Mouse (Mus musculus): ENCODE measurements at regions not wholly inside any gene's neighbourhood (a gene's known extent, or its start where the extent isn't known, plus 50 kb on each side); places are given as distances from the start of the nearest gene placed in this dataset.

DNA sequence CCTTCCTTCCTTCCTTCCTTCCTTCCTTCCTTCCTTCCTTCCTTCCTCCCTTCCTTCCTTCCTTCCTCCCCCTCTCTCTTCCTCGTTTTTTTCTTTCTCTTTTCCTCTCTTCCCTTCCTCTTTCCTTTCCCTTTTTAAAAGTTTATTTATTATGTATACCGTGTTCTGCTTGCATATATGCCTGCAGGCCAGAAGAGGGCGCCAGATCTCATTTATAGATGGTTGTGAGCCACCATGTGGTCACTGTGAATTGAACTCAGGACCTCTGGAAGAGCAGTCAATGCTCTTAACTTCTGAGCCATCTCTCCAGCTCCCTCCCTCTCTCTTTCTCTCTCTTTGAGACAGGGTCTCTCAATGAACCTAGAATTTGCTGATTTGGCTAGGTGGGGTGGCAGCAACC is 157.2 kb upstream of the Mphosph6 start:
- ATAC-seq (replicated peaks; ENCODE audit: low FRiP score), result no peak
- no peaks in the 10 kb centered on the region for H3K36me3 ChIP-seq
- H3K9ac ChIP-seq, result no peak overlapping the region
- H3K9me3 ChIP-seq (replicated peaks), result no peaks in the 10 kb centered on the region
- H3K4me3 ChIP-seq (replicated peaks), result no peak overlapping the region
- no peaks in the 10 kb centered on the region for H3K4me1 ChIP-seq
- 0 out of 2 replicates have a peak, but pooled peaks cover 3% of the 10 kb centered on the region for H3K27me3 ChIP-seq
- no peak overlapping the region for H3K4me2 ChIP-seq
- no peak overlapping the region for H3K27ac ChIP-seq
- WGBS, result 43% methylated on average over 3 of the region's 3 CpGs

DNA sequence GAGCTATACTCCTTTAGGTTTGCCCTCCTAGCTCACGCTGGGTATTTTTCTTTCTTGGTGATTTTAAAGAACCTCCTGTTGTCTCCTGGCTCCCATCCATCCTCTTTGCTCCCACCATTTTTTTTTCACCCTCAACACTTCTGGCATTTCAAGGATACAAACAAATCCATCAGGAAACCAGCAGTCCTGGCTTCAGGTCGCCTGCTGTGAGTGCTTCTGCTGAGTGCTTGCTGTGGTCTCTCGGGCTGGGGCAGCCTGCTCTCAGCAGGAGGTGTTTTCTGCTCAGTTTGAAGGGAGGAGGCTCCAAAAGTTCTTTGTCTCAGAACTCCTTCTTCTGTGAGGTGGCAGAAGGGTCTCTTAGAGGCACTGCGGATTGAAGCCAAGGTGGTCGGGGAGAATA is 149.9 kb upstream of the Mphosph6 start:
- no peaks in the 10 kb centered on the region for H3K36me3 ChIP-seq
- 43% methylated on average over 5 of the region's 5 CpGs for WGBS
- H3K9me3 ChIP-seq (replicated peaks), result no peaks in the 10 kb centered on the region
- no peak overlapping the region for H3K9ac ChIP-seq
- H3K4me1 ChIP-seq, result no peaks in the 10 kb centered on the region
- H3K4me3 ChIP-seq (replicated peaks), result no peak overlapping the region
- H3K27ac ChIP-seq, result no peak overlapping the region
- H3K4me2 ChIP-seq, result no peak overlapping the region
- ATAC-seq (replicated peaks; ENCODE audit: low FRiP score), result no peak
- 0 out of 2 replicates have a peak, but pooled peaks cover 3% of the 10 kb centered on the region for H3K27me3 ChIP-seq

DNA sequence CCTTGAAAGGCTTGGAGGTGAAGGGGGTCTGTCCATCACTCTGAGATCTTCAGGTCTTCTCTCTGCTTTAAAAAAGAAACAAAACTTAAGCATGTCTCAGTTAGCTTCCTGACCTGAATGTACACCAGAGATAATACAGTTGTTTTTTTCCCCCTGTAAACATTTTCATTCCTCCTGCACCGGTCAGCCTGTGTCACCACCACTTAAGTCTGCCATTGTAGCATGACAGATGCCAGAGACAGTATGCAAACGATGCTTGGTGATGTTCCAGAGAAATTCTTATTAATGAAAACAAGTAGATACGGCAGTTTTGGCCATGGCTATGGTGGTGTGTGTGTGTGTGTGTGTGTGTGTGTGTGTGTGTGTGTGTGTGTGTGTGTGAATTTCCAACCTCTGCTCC is 144.8 kb upstream of the Mphosph6 start:
- no peak overlapping the region for H3K9ac ChIP-seq
- no peak overlapping the region for H3K4me3 ChIP-seq (replicated peaks)
- H3K27me3 ChIP-seq, result no peaks in the 10 kb centered on the region
- H3K36me3 ChIP-seq, result no peaks in the 10 kb centered on the region
- WGBS, result 73% methylated on average over 3 of the region's 3 CpGs
- no peak overlapping the region for H3K27ac ChIP-seq
- no peaks in the 10 kb centered on the region for H3K9me3 ChIP-seq (replicated peaks)
- ATAC-seq (replicated peaks; ENCODE audit: low FRiP score), result no peak
- H3K4me1 ChIP-seq, result no peaks in the 10 kb centered on the region
- no peak overlapping the region for H3K4me2 ChIP-seq

DNA sequence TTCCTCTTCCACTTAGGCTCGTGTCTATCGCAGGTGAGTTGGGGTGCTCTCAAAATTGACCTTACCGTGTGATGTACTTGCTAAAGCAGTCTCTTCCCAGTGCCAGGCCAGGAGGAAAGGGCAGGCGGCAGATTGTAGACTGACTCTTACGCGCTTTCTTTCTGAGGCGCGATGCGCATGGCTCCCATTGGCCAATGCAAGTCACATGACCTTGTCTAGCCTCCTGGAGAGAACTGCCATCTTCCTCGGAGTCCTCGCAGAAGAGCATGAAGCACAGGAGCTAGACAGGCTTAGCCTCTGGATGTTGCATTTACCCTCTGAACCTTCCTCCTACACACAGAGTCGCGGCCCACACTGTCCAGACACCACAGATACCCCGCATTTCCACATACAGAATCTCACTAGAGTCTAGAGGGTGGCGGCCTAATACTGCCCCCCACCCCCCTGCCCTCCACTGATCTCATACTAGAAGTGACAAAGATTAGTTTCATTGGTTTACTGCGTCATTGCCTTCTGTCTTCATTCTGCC is 132.9 kb upstream of the Mphosph6 start:
- Histone ChIP-seq H3K9ac (no peak overlapping the region), H3K4me2 (no peak overlapping the region), H3K4me3 (replicated peaks) (no peak overlapping the region), H3K4me1 (no peaks in the 10 kb centered on the region), H3K36me3 (no peaks in the 10 kb centered on the region), H3K9me3 (replicated peaks) (no peaks in the 10 kb centered on the region), H3K27ac (no peak overlapping the region), H3K27me3 (peaks cover 3% of the 10 kb centered on the region; the same call in 1 of the 2 replicates)
- 93% methylated on average over 16 of the region's 16 CpGs for WGBS
- no peak for ATAC-seq (replicated peaks; ENCODE audit: low FRiP score)

DNA sequence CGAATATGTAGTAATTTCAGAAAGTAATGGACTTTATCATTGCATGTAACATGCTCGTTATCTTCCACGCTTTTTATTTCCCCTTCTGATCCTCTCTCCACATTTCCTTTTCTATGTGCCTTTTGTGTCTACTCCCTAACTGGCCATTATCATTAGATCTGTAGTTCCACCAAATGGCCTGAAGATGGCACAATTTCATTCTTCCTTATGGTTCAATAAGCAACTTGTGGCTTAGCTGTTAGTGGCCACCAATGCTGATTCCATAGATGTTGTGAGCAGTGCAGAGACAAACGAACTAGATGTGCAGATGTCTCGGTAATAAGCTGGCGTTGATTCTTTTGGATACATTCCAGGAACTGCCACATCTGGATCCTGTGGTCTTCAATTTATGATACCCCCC is 128.9 kb upstream of the Mphosph6 start:
- H3K4me3 ChIP-seq (replicated peaks), result no peak overlapping the region
- H3K4me1 ChIP-seq, result no peaks in the 10 kb centered on the region
- peaks cover 3% of the 10 kb centered on the region; the same call in 1 of the 2 replicates for H3K27me3 ChIP-seq
- H3K9me3 ChIP-seq (replicated peaks), result no peaks in the 10 kb centered on the region
- no peak overlapping the region for H3K4me2 ChIP-seq
- H3K27ac ChIP-seq, result no peak overlapping the region
- WGBS, result 64% methylated on average over 6 of the region's 6 CpGs
- no peak for ATAC-seq (replicated peaks; ENCODE audit: low FRiP score)
- no peaks in the 10 kb centered on the region for H3K36me3 ChIP-seq
- no peak overlapping the region for H3K9ac ChIP-seq

DNA sequence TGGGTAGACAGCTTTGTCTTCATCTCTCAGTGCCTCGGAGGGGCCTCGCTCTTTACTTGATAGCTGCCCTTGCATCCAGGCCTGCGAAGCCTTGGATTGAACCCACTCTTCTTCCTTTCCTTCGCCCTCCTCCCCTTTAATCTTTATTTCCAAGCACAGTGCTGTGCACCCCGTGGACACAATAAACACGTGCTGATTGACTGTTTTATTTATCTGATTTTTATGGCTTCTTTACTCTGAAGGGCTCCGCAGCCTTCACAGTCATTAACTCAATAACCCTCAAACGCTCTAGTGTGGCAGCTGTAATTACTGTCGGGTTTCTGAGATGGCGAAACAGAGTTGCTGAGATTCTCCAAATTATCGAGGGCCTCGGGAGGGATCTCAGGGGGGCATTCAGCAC is 127.9 kb upstream of the Mphosph6 start:
- H3K9ac ChIP-seq, result no peak overlapping the region
- no peak overlapping the region for H3K27ac ChIP-seq
- no peak overlapping the region for H3K4me2 ChIP-seq
- H3K27me3 ChIP-seq, result peaks cover 3% of the 10 kb centered on the region; the same call in 1 of the 2 replicates
- no peaks in the 10 kb centered on the region for H3K36me3 ChIP-seq
- no peak for ATAC-seq (replicated peaks; ENCODE audit: low FRiP score)
- WGBS, result 23% methylated on average over 12 of the region's 12 CpGs
- no peak overlapping the region for H3K4me3 ChIP-seq (replicated peaks)
- H3K9me3 ChIP-seq (replicated peaks), result no peaks in the 10 kb centered on the region
- H3K4me1 ChIP-seq, result no peaks in the 10 kb centered on the region

DNA sequence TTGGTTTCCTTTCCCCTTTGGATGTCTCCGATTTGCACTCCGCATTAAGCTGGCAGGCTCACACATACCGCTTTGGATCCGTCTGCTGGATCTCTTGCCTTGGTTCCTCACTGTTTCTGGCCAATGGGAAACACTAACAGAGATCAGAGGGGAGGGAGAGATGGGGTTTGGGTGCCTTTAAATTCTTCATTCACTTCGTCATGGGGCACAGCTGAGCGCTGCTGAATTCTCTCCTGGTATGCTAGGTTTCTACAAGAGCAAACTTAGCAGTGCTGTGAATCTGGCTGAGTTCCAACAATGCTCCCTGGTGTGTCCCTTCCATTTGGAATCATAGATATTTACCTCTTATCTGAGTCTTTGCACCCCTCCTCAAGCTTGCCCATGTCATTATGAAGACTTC is 121.6 kb upstream of the Mphosph6 start:
- ATAC-seq (replicated peaks; ENCODE audit: low FRiP score), result no peak
- no peaks in the 10 kb centered on the region for H3K9me3 ChIP-seq (replicated peaks)
- H3K36me3 ChIP-seq, result no peaks in the 10 kb centered on the region
- 82% methylated on average over 6 of the region's 6 CpGs for WGBS
- H3K9ac ChIP-seq, result no peak overlapping the region
- H3K4me1 ChIP-seq, result no peaks in the 10 kb centered on the region
- no peak overlapping the region for H3K4me2 ChIP-seq
- H3K4me3 ChIP-seq (replicated peaks), result no peak overlapping the region
- H3K27me3 ChIP-seq, result no peaks in the 10 kb centered on the region
- H3K27ac ChIP-seq, result no peak overlapping the region

DNA sequence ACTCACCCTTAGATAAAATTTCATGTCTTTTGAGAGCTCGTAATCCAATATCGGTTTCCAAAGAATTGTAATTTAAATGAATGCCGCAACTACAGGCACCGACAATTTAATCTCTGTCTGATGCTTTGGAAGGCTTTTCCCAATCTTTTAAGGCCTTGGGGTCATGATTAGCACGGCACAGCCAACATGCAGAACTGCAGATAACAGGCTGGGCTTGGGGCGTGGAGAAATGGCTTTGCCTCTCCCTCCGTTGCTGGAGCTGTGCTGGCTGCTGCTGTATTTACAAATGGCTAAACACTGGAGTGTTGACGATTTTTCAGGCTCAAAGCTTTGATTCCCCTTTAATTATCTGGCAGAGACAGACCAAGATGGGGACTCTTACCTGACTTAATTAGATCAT is 101.3 kb upstream of the Mphosph6 start:
- Histone ChIP-seq H3K27ac (no peak overlapping the region), H3K9ac (no peak overlapping the region), H3K4me2 (no peak overlapping the region), H3K9me3 (replicated peaks) (no peaks in the 10 kb centered on the region), H3K36me3 (no peaks in the 10 kb centered on the region), H3K4me1 (no peaks in the 10 kb centered on the region), H3K4me3 (replicated peaks) (no peak overlapping the region), H3K27me3 (no peaks in the 10 kb centered on the region)
- 73% methylated on average over 8 of the region's 8 CpGs for WGBS
- no peak for ATAC-seq (replicated peaks; ENCODE audit: low FRiP score)

DNA sequence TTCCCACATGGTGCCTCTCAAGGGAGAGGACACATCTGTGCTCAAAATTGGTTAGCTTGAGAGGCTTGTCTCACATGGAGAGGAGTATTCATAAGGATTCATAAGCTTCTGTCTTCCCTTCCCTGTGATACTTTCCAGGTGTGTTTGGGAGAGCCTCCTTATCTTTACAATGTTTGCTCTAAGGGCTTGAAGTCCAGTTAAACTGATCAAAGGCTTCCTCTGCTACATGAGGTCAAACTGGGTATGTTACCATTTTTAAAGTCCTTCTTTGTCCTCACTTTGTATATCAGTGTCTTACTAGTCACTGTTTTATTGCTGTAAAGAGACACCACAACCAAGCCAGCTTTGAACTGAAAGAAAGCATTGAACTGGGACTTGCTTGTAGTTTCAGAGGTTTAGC is 98.1 kb upstream of the Mphosph6 start:
- H3K27me3 ChIP-seq, result no peaks in the 10 kb centered on the region

DNA sequence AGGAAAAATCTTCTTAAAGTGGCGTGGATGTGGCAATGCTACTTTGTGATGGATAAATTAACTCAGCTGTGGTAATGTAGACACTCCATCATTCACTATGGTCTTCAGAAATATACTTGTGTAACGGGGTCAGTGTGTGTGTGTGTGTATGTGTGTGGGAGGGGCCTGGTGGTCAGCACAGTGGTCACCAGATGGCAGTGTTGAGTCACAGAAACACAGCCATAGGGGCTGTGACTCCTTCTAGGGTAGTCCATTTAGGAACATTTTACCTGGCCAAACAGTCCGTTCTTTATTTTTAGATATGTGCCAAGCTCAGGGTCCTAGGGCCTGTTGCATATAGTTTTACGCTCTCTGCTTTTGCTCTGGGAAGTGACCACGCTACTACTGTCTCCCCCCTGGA is 96.3 kb upstream of the Mphosph6 start:
- H3K27me3 ChIP-seq, result no peaks in the 10 kb centered on the region
- ATAC-seq (replicated peaks; ENCODE audit: low FRiP score), result no peak
- 76% methylated on average over 5 of the region's 5 CpGs for WGBS

More for the DNA sequence above, 98.1 kb upstream of the Mphosph6 start:
- no peaks in the 10 kb centered on the region for H3K9me3 ChIP-seq (replicated peaks)
- no peaks in the 10 kb centered on the region for H3K36me3 ChIP-seq
- no peak overlapping the region for H3K4me2 ChIP-seq
- H3K9ac ChIP-seq, result no peak overlapping the region
- H3K4me3 ChIP-seq (replicated peaks), result no peak overlapping the region
- no peaks in the 10 kb centered on the region for H3K4me1 ChIP-seq
- no peak for ATAC-seq (replicated peaks; ENCODE audit: low FRiP score)
- no peak overlapping the region for H3K27ac ChIP-seq

DNA sequence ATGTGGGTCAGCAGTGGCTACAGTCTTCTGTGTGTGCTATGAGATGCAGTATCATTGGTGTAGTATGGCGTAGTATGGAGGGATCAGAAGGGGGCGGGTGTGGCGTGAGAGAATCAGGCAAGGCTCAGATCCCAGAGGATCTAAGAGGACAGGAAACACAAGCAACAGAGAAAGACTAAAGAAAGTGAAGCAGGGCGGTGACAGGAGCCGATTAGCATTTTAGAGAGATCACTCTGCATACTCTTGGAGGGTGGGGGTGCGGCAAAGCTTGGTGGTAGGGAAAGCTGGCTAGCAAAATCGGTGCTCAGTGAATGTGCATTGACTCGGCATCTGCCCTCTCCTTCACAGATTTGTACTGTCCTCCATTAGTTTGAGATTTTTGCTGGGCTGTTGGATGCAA is 93.1 kb upstream of the Mphosph6 start:
- Histone ChIP-seq H3K4me3 (replicated peaks) (no peak overlapping the region), H3K4me2 (no peak overlapping the region), H3K36me3 (no peaks in the 10 kb centered on the region), H3K9me3 (replicated peaks) (no peaks in the 10 kb centered on the region), H3K9ac (no peak overlapping the region), H3K27ac (no peak overlapping the region), H3K4me1 (no peaks in the 10 kb centered on the region), H3K27me3 (no peaks in the 10 kb centered on the region)
- ATAC-seq (replicated peaks; ENCODE audit: low FRiP score), result no peak
- 48% methylated on average over 8 of the region's 8 CpGs for WGBS

More for the DNA sequence above, 96.3 kb upstream of the Mphosph6 start:
- Histone ChIP-seq H3K9me3 (replicated peaks) (no peaks in the 10 kb centered on the region), H3K27ac (no peak overlapping the region), H3K4me2 (no peak overlapping the region), H3K4me1 (no peaks in the 10 kb centered on the region), H3K4me3 (replicated peaks) (no peak overlapping the region), H3K36me3 (no peaks in the 10 kb centered on the region), H3K9ac (no peak overlapping the region)

DNA sequence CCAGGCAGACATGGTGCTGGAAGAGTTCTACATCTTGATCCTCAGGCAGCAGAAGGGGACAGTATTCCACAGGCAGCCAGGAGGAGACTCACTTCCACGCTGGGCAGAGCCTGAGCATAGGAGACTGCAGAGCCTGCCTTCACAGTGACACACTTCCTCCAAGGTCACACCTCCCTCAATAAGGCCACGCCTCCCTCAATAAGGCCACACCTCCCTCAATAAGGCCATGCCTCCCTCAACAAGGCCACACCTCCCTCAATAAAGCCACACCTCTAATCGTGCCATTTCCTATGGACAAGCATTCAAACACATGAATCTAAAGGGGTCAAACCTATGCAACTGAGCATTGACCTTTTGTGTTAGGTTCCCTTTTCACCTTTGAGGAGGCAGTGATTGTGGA is 88.5 kb upstream of the Mphosph6 start:
- no peaks in the 10 kb centered on the region for H3K36me3 ChIP-seq
- no peak overlapping the region for H3K4me2 ChIP-seq
- H3K27me3 ChIP-seq, result no peaks in the 10 kb centered on the region
- H3K4me1 ChIP-seq, result no peaks in the 10 kb centered on the region
- H3K9ac ChIP-seq, result no peak overlapping the region
- WGBS, result 83% methylated on average over 3 of the region's 3 CpGs
- no peak overlapping the region for H3K27ac ChIP-seq
- no peaks in the 10 kb centered on the region for H3K9me3 ChIP-seq (replicated peaks)
- H3K4me3 ChIP-seq (replicated peaks), result no peak overlapping the region
- no peak for ATAC-seq (replicated peaks; ENCODE audit: low FRiP score)

DNA sequence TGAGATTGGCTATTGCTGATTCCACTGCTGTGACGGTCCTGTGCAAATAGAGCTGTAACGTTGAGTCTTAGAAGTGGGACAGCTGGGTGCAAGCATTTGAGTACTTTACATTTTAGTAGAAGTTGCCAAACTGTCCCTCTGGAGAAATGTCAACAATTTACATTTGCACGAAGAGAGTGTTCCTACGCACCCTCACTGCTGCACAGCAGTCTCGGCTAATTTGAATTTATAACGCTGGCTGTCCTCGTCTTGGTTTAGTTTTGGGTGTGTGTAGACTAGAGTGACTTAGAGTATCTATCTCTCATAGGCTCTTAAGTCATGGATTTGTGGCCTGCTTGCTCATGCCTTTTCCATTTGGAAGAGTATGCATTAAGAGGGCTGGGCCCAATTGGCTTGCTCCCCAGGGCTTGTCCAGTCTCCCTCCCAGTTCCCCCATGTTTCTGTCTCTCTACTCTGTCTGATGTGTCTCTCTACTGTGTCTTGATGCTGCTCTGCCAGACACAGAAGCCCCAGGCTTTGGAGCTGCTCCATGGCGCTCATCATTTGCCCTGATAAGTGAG is 79.8 kb upstream of the Mphosph6 start:
- Histone ChIP-seq H3K4me2 (no peak overlapping the region), H3K27ac (no peak overlapping the region), H3K9me3 (replicated peaks) (no peaks in the 10 kb centered on the region), H3K27me3 (no peaks in the 10 kb centered on the region), H3K9ac (no peak overlapping the region), H3K4me3 (replicated peaks) (no peak overlapping the region), H3K4me1 (no peaks in the 10 kb centered on the region), H3K36me3 (no peaks in the 10 kb centered on the region)
- 81% methylated on average over 8 of the region's 8 CpGs for WGBS
- no peak for ATAC-seq (replicated peaks; ENCODE audit: low FRiP score)

All from kidney, embryonic 15.5 days (tissue).